Mouse (Mus musculus) CH12.LX (cell line): ENCODE measurements around the gene Sox18.

Source experiments
- CTCF ChIP-seq, 2 experiments: IDR thresholded peaks in 1 of 2; conservative IDR thresholded peaks in 1 of 2; 2 replicates each; pipeline ENCODE4 v1.5.1; 2011 to 2012; ENCODE audit warnings: low read depth in 2 of 2, low read length in 2 of 2, improper control_type of control experiment in 1 of 2, inconsistent platforms in 1 of 2, mild to moderate bottlenecking in 1 of 2, moderate library complexity in 1 of 2
- EP300 ChIP-seq: IDR thresholded peaks from 2 replicates; pipeline ENCODE4 v1.6.1; 2011; ENCODE audit warnings: low read length, improper control_type of control experiment
- JUND ChIP-seq: conservative IDR thresholded peaks from 2 replicates; pipeline ENCODE4 v1.6.1; 2011; ENCODE audit warnings: low read depth, low read length, improper control_type of control experiment
- MAX ChIP-seq: IDR thresholded peaks from 2 replicates; pipeline ENCODE4 v1.6.1; 2011; ENCODE audit warnings: low read length, improper control_type of control experiment
- MAZ ChIP-seq: IDR thresholded peaks from 2 replicates; pipeline ENCODE4 v1.6.1; 2012; ENCODE audit warnings: low read depth, mild to moderate bottlenecking, inconsistent platforms, low read length, improper control_type of control experiment, moderate library complexity
- MXI1 ChIP-seq: IDR thresholded peaks from 2 replicates; pipeline ENCODE4 v1.6.1; 2011; ENCODE audit warnings: mild to moderate bottlenecking, low read depth, low read length, improper control_type of control experiment
- NRF1 ChIP-seq: IDR thresholded peaks from 2 replicates; pipeline ENCODE4 v1.6.1; 2014; ENCODE audit warnings: low read depth, mild to moderate bottlenecking, inconsistent platforms, low read length, improper control_type of control experiment, moderate library complexity
- POLR2A ChIP-seq: IDR thresholded peaks from 2 replicates; pipeline ENCODE4 v1.6.1; 2011; ENCODE audit warnings: low read depth, mild to moderate bottlenecking, improper control_type of control experiment, low read length
- RCOR1 ChIP-seq: conservative IDR thresholded peaks from 2 replicates; pipeline ENCODE4 v1.6.1; 2012; ENCODE audit warnings: low read depth, mild to moderate bottlenecking, inconsistent platforms, low read length, improper control_type of control experiment
- TCF12 ChIP-seq: IDR thresholded peaks from 2 replicates; pipeline ENCODE4 v1.6.1; 2014; ENCODE audit warnings: low read depth, mild to moderate bottlenecking, inconsistent platforms, low read length, improper control_type of control experiment
- USF1 ChIP-seq: IDR thresholded peaks from 2 replicates; pipeline ENCODE4 v1.6.1; 2014; ENCODE audit warnings: low read depth, mild to moderate bottlenecking, inconsistent platforms, low read length, improper control_type of control experiment
- ZC3H11A ChIP-seq: IDR thresholded peaks from 2 replicates; pipeline ENCODE4 v1.6.1; 2012; ENCODE audit warnings: low read depth, mild to moderate bottlenecking, inconsistent platforms, low read length, improper control_type of control experiment
- ZKSCAN1 ChIP-seq: IDR thresholded peaks from 2 replicates; pipeline ENCODE4 v1.6.1; 2012; ENCODE audit warnings: low read depth, inconsistent platforms, low read length, improper control_type of control experiment, borderline replicate concordance

GRCm38 (mm10) chr2:181713749-181714148 lies 42.3 kb upstream of the Sox18 start:
- TF ChIP-seq USF1 (no peak), CTCF (conservative IDR thresholded peaks at IDR 0.05 in 1 of 2, IDR thresholded peaks at IDR 0.05 in 1 of 2; ENCODE audit: low read depth in 2 of 2, low read length in 2 of 2) (no peak), POLR2A (no peak), ZC3H11A (no peak), NRF1 (no peak), ZKSCAN1 (no peak), MXI1 (no peak), JUND (no peak), RCOR1 (no peak), MAZ (no peak), TCF12 (no peak), EP300 (no peak), MAX (no peak)
